Mouse (Mus musculus): ENCODE results near the gene Ap2a2.
"Not testable (repeated sequence)": the region's sequence is repeated elsewhere in the genome, so short reads cannot be mapped to it uniquely, and the experiment has no call there.

DNA sequence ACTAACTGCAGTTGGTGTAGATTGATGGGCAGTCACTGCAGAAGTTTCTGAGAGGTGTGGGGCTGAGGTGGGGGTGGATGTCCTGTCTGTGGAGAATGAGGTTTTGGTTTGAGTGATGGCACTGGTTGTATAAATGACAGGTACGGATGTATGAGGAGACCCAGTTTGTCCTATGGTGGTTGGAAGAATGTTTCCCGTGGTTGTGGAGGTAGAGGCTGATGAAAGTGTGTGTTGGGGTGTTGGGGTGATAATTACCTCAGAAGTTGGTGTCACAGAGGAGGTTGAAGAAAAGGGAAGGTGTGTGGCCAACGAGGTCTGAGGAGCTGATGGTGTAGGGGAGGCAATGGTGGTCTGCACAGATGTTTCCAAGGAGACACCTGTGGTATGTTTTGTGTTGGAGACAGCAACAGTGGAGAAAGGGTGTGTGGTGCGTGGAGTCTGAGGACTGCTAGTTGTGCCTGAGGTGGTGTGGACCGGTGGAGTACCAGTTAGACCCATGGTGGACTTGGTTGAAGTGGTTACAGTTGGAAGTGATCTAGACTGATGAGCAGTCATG, 77.4 kb downstream of the Ap2a2 start:
- not testable (repeated sequence) for TF ChIP-seq POLR2A, CTCF (IDR thresholded peaks at IDR 0.05; ENCODE audit: insufficient read depth, low read depth, low read length)

Data from olfactory bulb, adult 2 months (tissue).